Mouse (Mus musculus) embryo, embryonic 11 days (tissue): ENCODE measurements around the gene Rasal2.

ENCODE experiments used
- DNase-seq: peaks from one replicate; pipeline ENCODE4 v3.0.0-alpha.2; 2015

The Rasal2 gene

DNA sequence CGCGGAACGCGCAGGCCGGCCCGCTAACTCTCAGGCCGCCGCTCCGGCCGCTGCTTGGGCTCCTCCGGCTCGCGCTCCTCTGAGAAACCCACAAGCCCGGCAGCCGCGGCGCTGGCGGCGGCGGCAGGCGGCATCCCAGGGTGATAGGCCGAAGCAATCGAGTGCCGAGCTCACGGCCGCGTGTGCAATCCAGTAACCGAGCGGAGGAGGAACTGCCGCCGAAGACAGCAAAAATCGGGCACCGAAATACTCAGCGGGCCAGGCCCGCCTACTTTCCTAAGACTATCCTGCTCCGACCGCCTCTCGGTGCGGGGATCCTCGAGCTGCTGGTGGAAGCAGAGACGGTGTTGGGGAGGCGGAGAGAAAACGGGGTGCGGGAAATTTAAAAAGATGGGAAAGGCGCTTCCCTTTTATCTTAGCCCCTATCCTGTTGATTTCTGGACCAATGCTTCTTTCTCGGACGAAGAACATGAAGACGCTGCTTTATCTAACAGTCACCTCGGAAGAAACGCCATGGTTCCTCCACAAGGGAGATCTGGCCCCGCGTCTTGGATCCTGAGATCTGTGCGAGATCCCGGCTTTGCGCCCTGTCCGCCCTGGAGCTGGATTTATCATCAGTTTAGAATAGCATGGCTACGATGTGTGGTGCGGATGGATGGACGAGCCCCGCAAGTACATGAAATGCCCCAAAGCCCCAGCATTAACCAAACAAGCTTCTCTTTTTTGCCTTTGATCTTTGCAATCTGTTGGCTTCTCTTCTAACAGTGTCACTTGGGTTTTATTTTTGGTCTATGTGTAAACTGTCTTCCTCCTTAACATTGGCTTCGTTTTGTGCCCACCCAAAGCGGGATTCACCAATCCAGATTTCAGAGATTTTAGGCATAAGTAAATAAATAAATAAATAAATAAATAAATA lies at the start of gene Rasal2:
Gene Rasal2 (minus strand): TSS at position 142 of the 916 bp plus-strand sequence.
- DNase-seq = peak; percentile 98

DNA sequence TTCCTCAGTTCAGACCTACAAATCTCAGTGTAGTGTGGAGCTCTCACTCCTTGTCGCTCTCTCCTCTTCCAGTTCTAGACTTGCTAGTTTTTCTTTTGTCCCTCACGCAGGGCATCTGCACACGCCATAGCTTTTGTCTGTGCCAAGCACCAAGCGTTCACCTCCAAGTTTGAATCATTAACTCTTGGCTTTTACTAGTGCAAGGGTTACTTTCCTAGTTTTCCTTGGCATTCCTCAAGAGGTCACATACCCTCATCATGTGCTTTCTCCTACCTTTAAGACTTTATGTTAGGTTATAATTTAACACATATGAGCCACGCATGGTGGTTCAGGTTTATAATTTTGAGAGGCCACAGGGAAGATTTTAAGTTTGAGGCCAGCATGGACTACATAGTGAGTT lies 48.9 kb upstream of the Rasal2 start:
- no peak for DNase-seq

DNA sequence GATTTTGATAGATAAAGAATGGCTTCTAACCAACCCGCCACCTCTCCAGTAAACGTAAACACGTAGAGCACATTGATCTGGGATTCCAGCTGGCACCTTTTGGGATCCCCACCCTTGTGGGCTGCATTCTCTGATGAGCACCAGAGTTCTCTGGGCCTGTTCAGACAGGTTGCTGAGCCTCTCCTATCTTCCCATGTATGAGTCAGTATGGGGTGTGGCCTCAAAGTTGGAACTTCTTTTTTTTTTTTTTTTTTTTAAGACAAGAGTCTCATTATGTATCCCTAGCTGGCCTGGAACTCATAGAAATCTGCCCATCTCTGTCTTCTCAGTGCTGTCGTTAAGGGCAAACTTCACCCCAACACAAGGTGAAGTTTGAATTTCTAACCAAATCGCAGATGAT lies 47.5 kb upstream of the Rasal2 start:
- no peak for DNase-seq

DNA sequence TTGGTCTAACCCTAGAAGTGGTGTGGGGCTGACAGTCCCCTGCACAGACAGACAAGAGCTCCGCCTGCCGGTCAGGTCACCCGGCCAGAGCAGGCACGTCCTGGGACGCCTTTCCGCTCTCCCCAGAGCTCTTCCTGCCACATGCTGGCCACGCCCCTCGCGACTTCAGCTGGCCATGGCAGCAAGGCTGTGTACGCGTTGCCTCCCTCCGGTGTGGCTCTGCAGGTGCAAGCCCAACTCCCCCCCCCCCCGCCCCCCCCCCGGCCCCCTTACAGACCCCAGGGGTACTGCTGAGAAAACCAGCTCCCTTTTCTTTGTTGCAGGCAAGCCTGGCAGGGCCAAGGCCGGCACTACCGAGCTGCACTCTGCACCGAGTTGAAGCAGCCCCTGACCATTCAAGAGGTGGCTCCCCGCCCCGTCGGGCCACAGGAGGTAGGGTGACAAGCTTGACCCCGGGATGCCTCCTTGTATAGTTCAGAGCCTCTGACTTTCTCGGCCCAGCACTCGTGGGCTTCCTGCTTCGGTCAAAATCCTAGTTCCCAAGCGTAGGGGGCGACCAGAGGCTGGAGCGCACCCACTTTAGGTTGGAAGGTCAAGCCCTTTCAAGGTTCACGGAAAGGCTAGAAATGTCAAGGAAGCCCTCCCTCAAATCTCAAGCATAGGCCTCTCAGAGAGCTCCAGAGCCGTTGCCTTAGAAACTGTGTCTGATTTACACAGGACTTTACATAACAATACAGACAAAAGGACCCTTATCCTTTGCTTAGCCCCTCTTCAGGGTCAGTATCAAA lies 46.2 kb upstream of the Rasal2 start, which contains the start of gene Cryzl2:
Gene Cryzl2 (plus strand): TSS at position 157 of the 788 bp plus-strand sequence.
- DNase-seq = peak; percentile 93

DNA sequence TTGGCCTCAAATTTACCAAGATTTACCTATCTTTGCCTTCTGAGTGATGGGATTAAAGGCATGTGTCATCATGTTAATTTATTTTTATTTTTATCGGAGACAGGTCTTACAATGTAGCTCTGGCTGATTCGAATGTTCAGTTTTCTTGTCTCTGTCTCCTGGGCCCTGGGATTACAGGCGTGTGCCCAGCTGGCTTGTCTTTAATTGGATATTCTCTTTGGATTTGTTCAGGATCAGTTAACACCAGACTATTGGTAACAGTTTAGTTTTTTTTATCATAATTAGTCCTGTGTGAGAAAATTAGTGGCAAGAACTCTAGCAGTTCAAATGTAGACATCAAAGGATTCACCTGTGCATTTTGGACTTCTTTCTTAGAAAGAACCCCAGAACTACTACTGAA lies 45.4 kb upstream of the Rasal2 start:
- no peak for DNase-seq

DNA sequence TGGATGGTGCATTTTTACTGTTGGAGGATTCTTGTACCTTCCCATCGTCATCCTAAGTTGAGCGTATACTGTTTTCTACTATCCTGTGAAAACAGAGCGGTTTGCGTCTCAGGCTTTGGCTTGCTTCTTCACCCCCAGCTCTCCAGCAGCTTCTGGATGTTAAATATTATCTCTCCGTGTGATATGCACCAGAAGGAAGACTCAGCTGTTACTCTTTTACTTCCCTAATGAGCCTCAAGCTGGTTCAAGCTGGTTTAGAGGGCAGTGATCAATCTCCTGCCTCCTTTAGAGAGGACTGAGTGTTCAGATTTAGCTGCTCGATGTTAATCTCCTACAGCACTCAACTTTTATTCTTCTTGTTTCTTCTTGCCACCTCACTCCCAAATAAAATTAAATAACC lies 42.5 kb upstream of the Rasal2 start:
- no peak for DNase-seq

DNA sequence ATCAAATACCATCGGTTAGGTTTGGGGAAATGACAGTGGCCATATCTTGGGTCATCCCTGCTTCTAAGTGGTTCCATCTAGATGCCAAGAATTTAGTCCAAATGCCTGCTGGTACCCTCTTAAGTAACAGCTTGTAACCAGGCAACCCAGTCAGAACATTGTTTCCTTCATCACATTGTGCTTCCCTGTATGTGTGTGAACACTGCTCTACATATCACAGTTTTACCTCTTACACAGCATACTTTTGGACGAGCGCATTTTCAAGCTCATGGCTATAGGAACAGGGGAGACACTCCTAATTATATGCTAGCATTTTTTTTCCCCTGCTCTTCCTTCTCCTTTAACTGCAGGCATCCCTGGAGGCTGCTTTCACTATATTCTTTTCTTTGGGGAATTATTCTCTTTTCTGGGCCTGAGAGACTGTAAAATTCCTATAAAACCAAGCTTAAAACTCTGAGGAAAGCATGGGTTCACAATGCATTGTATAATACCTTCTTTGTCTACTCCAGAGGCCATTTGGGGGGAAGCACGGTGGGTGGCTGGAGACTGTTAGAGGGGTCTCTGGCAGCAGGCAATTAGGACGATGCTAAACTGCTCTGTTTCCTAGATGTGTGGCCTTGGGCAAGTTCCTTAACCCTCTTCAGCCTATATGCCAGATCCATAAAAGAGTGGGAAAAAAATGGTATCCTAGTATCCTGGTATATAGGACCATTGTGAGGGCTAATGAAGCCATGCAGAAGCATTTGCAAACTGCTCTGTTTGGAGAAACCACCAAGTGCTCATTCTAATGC lies 40.6 kb upstream of the Rasal2 start:
- peak; percentile 54 for DNase-seq

DNA sequence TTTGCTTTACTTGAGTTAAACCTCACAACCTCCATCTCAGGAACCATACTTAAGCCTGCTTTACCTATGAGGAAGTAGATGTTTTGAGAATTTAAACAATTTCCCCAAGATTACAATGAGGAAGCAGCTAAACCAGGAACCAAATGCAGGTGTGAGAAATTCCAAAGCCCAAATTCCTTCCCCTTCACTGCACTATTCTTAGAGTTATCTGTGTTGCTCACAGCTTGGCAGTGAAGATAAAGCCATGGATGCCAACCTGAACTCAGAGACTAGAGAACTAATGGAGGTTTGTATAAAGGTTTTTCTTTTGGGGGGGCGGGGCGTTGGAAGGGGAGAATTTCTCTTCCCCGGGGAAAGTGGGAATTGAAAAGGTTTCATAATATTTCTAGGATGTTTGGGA lies 39.9 kb upstream of the Rasal2 start:
- no peak for DNase-seq

DNA sequence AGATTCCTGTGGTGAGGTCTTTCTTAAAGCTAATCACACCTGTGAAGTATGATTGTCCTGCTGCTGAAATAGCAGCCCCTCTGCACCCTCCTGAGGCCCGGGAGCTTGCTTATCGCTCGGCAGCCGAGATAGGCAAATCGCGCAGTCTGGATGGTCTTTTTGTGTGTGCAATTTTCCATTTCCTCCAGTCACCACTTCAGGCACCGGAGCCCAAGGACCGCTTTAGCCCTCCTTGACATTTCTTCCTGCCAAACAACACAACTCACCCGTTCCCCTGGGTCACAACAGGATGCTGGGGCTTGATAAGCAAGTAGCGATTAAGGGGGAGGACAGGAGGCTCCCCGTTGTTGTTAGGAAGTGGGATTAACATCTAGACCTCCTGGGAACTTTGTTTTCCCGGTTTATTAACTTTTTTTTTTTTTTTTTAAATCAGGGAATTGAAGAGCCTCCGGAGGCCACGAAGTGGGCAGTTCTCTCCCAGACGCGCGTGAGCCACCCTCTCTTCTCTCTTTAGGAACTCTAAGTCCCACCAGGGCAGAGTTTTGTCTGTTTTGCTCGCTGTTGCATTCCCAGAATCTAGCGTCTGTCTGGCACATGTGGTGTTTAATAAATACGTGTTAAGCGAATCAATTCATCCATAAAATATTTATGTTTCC lies 37.7 kb upstream of the Rasal2 start:
- peak; percentile 61 for DNase-seq

DNA sequence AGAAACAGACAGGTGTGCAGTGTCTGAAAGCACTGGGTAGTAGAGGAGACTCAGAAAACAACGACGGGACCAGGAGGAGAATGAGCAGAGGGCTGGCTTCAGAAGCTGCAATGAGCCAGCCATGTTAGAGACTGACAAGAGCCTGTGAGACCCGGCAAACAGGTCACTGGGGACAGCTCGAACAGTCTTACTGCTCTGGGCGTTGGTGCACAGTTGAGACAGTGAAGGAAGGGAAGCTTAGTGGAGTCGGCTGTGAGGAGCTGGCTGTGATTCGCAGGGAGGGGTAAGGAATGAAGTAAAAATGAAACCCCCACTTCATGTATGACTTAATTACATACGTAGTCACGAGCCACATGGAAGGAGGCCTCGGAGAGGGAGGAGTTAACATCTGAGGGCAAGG lies 37.1 kb upstream of the Rasal2 start:
- no peak for DNase-seq

DNA sequence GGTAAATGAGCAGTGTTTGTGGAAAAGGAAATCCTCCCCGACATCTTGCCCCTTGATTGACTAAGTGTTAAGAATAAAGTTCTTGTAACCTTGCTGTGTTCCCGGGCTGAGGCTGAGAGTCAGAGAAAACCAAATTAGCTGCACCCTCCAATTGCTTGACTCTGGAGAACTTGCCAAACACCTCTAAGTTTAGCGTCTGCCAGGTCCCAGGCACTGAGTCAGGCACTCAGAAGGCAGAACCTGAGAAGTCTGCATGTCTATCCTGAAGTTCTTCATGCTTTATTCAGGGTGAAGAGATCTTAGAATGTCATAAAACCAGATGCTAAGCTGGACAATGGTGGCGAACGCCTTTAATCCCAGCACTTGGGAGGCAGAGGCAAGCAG lies 36.4 kb upstream of the Rasal2 start:
- DNase-seq = no peak

DNA sequence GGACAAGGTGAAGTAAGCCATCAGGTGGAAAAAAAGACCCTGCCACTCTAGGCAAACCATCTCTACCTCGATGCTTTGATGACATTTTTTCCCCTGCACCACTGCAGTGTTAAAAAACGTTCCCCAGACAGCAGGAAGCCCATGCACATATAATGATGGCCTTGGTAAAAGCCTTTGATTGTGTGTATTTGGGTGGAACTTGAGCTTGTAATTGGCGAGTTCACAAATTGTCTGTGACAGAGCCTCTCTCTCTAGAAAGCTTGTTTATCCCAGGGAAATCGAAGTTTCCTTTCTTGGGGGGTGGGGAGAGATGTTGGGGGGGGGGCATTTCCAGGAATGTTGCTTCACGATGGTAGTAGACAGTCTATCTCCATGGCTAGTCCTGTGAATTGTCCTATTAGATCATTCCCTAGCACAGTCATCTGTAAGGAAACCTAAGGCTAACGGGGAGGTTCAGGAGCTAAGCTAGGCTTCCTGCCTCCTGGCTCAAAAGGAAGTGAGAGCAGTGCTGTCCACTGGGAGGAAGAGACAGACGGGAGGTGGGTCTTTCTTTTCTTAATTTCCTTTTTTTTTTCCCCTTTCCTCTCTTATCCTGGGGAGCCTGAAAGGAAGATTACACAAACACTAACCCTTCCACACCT lies 35.9 kb upstream of the Rasal2 start:
- no peak for DNase-seq

DNA sequence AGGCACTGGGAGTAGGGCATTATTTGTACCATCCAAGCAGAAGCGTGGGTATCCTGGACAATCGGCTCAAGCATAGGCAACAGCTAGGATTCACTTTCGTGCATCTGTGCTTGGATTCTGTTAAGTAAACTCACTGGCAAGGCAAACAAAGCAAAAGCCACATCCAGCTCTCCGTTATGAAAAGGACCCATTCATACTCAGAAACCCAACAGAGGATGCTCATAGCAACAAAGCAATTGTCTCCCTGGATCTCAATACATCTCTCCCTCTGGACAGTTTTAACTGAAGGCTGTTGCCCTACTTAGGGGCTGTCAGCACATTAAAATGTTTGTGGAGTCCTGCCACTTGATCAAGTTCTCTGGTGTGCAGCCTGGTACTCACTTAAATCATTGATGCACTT lies 34.7 kb upstream of the Rasal2 start:
- no peak for DNase-seq

DNA sequence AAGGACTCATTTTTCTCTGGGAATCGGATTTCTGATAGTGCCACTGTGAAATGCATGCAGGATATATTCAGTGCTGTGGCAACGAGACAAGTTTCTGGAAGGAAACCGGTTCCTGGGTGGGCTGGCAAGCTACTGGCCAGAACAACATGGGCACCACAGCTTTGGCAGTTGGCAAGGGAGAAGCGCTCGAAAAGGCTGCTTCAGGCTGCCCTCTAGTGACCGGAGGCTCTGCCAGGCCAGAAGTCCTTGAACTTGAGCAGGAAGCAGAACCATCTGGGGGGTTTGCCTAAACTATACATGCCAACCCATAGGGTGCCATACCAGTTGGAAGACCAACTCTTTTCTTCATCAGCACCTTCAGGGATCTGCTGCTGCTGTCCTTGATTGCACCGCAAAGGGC lies 33.9 kb upstream of the Rasal2 start:
- peak; percentile 62 for DNase-seq

DNA sequence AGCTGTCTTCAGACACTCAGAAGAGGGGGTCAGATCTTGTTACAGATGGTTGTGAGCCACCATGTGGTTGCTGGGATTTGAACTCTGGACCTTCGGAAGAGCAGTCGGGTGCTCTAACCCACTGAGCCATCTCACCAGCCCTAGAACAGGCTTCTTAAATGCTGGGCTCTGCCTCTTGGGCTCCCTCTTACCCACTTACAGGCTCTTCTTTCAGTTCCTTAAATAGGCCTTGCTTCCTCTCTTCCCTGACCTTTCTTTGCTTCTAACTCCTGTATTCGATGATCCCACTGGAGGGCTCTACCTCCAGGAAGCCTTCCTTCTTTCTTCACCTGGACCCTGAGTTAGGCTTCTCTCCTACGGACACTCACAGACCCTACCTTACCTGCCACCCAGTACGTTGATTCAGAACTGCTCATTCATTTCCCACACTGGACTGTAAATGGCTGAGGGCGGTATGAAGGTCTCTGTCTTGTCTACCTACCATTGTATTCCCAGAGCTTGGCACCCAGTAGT lies 33.1 kb upstream of the Rasal2 start:
- no peak for DNase-seq

DNA sequence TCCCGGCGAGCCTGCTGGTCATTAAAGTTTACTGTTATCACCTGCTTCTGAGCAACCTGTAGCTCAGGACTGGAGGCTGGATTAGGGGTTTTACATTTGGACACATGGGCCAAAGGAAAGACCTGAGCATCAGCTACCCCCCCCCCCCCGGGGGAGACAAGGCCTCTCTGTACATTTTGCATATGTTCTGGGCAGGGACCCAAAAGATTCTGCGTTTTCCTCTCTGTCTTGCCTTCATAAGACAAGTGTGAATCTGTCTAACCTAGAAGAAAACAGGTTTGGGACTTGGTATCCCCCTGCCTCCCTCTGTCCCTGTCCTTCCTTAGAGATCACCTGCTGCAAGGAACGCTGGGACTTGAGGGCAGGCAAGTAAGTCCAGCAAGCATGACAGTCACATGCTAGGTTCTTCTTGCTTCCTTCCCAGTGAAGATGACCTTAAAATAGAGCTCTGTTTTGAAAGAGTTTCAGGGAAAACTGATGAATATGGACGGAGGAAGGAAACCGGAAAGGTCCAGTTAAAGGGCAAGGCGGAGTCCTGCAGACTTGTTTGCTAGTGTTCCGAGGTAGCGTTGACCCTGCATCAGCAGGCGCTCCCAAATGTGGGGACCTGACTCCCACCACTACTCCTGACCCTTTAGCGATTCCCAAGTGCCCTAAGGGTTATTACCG lies 32.4 kb upstream of the Rasal2 start:
- DNase-seq = no peak

DNA sequence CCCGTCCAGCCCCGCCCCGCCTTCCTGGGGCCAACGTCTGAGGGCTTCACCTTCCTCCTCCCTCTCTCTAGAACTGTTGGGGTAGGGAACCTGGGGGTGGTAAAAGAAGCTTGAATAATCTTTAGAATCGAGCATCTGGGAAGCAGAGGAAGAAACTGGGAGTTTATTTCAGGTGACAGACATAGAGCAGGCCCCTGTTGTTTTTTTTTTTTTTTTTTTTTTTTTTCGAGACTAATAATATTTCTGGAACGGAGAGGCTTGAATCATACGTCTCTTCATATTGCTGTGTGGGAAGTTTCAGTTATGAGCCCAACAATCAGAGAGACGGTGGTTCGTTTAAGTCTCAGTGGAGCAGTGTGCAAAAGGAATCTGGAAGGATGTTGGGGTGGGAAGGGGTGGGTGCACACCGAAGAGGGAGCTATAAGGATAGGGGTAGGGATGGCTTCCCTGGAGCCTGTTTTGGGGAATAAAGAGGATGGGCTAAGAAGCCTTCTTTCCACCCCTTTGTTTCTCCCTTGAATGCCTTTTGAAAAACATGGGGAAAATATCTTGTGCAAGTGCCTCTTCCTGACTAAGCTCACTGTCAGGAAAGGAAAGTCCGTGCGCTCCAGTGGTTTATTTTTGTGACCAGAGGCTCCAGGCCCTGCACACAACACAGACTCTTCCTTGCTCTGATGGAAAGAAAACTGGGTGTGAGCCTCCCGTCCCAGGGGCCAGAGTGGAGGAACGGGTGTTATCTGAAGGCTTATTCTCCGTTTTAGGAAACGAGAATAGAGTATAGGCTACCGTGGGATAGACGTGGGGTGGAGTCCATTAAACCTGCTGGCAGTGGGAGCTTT lies 31.5 kb upstream of the Rasal2 start:
- DNase-seq = no peak

DNA sequence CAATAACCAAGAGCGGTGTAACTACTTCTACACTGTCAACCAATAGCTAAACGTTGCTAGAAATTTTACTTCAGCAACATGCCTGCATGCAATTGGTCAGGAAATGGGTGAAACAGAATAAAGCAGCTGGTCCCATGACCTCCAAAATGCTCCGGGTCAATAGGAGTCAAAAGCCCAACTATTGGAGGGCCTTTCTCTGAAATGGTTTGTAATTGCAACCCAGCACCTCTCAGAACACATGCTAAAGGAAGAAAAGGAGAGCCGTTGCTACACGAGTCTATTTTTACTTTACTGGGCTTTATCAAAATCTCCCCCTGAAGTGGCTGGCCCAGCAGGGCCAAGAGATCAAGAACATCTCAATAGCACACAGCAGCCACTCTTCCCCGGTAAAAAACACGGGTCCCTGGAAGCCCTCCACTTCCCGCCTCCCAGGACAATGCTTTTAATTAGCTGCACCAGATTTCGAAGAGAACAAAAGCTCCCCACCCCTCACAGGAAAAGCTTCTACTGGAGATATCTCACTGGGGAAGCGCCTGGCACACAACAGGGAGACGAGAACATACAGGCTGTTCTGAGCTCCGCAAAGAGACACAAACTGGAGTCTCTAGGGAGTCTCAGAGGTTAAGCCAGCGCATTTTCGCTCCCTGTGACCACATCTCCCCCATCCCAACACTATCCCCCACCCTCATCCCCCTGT lies 30.8 kb upstream of the Rasal2 start:
- DNase-seq = peak; percentile 50

DNA sequence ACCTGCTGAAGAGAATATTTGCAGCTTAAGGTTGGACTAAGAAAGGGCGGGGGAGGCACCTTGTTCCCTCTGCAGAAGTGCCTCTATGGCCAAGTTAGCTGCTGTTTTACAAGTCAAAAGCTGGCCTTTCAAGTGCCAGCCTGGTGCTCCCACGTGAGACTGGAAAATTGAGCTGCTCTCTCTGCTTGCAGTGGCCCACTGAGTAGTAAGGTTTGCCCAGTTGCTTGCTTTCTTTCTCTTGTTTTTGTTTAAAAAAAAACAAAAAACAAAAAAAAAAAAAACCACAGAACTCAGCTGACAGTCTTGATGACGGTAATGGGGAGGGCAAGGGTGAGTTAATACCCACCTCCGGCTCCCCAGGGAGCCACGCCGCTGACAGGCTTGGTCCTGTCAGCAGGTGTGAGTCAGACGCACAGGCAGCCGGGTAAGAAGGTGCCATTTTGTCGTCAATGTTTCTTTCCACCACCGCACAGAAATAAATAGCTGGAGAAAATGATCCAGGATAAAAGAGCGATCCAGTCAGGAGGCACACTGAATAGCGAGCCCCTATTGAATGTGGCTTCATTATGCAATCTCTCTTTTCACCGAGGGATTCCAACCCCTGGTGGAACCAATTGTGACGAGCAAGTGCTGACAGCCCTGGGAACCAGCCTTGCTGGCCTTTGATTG lies 27.7 kb upstream of the Rasal2 start:
- DNase-seq = peak; percentile 76
